Mouse (Mus musculus): Measurements from ENCODE around the gene Agbl2. TPM values are rescaled to one million over a fixed set of nuclear protein-coding genes. Genes with fewer than 3 reads are reported as not detected.

The Agbl2 gene
- polyA plus RNA-seq, 1 experiment, result not detected

- no peaks in the 10 kb centered on the region for H3K4me1 ChIP-seq (ENCODE audit: control insufficient read depth, insufficient read depth, low read length)
- H3K4me3 ChIP-seq (ENCODE audit: insufficient read depth, low read length), result no peak overlapping the region
- TF ChIP-seq POLR2A (IDR thresholded peaks at IDR 0.05; ENCODE audit: borderline replicate concordance, low read depth, low read length) (no peak), CTCF (IDR thresholded peaks at IDR 0.05; ENCODE audit: low read depth, low read length) (no peak)
- no peak overlapping the region for H3K27ac ChIP-seq (ENCODE audit: insufficient read depth, low read depth, low read length)
Observed at GRCm38 (mm10) chr2:90879419-90879818, 96.9 kb downstream of the Agbl2 start.

DNA sequence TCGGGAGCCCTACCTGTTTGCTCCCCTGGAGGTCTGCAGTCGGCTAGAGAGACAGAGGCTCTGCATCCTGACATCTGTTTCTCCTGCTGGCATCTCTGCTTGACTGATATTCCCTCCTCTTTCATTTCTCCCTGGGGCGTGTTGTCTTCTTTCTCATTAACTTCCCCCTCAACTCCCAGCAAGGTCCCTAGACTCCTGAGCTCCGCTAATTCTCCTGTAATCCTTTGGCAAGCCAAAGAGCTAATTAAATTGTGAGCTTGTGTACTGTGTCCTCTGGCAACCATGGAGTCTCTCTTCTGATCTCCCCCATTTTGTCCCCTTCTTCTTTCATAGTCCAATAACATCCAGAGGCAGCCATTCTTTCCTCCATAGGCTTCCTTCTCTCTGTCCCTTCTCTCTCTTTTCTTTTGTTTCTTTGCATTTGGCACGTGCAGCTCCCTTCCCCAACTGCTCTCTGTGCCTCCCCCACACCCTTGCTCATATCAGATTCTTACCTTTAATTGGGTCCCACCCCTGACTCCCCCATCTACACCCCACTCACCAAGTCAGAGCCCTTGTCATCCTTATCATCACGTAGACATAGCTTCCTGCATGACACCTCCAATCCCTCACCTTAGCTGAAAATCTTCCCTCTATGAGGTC is 97.7 kb downstream of the Agbl2 start:
- Histone ChIP-seq H3K4me1 (ENCODE audit: control insufficient read depth, insufficient read depth, low read length) (no peaks in the 10 kb centered on the region), H3K4me3 (ENCODE audit: insufficient read depth, low read length) (no peak overlapping the region), H3K27ac (ENCODE audit: insufficient read depth, low read depth, low read length) (no peak overlapping the region)
- TF ChIP-seq CTCF (IDR thresholded peaks at IDR 0.05; ENCODE audit: low read depth, low read length) (no peak), POLR2A (IDR thresholded peaks at IDR 0.05; ENCODE audit: borderline replicate concordance, low read depth, low read length) (no peak)

- Histone ChIP-seq H3K4me3 (ENCODE audit: insufficient read depth, low read length) (no peak overlapping the region), H3K4me1 (ENCODE audit: control insufficient read depth, insufficient read depth, low read length) (no peaks in the 10 kb centered on the region), H3K27ac (ENCODE audit: insufficient read depth, low read depth, low read length) (no peak overlapping the region)
- TF ChIP-seq POLR2A (IDR thresholded peaks at IDR 0.05; ENCODE audit: borderline replicate concordance, low read depth, low read length), result no peak
- no peak for TF ChIP-seq CTCF (IDR thresholded peaks at IDR 0.05; ENCODE audit: low read depth, low read length)
Observed at GRCm38 (mm10) chr2:90881824-90882223, 99.3 kb downstream of the Agbl2 start.

Other genes with a start within 250 kb of the Agbl2 start
- 204 and 241 TPM in 2 replicates for gene Ptprj, start 202.1 kb upstream of the Agbl2 start, polyA plus RNA-seq (2012; ENCODE audit: insufficient read depth, insufficient read length, missing spikeins)
- 18.4 and 21.9 TPM in 2 replicates for gene Nup160, start 105.5 kb upstream of the Agbl2 start, polyA plus RNA-seq (2012; ENCODE audit: insufficient read depth, insufficient read length, missing spikeins)
- gene Fnbp4, start 37.4 kb upstream of the Agbl2 start, polyA plus RNA-seq (2012; ENCODE audit: insufficient read depth, insufficient read length, missing spikeins), result 112 and 132 TPM in 2 replicates
- 106 and 108 TPM in 2 replicates for gene Mtch2, start 64.4 kb downstream of the Agbl2 start, polyA plus RNA-seq (2012; ENCODE audit: insufficient read depth, insufficient read length, missing spikeins)
- not detected in 2 replicates for gene C1qtnf4, start 103.1 kb downstream of the Agbl2 start, polyA plus RNA-seq (2012; ENCODE audit: insufficient read depth, insufficient read length, missing spikeins)
- gene Kbtbd4, start 122.0 kb downstream of the Agbl2 start, polyA plus RNA-seq (2012; ENCODE audit: insufficient read depth, insufficient read length, missing spikeins), result 16.7 and 24.8 TPM in 2 replicates
- gene Ndufs3, start 122.1 kb downstream of the Agbl2 start, polyA plus RNA-seq (2012; ENCODE audit: insufficient read depth, insufficient read length, missing spikeins), result 84.0 and 102 TPM in 2 replicates
- 48.6 and 59.9 TPM in 2 replicates for gene Celf1, start 157.7 kb downstream of the Agbl2 start, polyA plus RNA-seq (2012; ENCODE audit: insufficient read depth, insufficient read length, missing spikeins)

All from bone marrow macrophage, adult 2 months (primary cell).